Mouse (Mus musculus) cerebellum, postnatal 4 days (tissue): Measurements from ENCODE around the gene Srd5a1.
"Not testable (repeated sequence)": the region's sequence is repeated elsewhere in the genome, so short reads cannot be mapped to it uniquely, and the experiment has no call there.

Source experiments
- DNase-seq, 2 experiments: peaks; one replicate each; pipeline ENCODE4 v3.0.0; 2022; ENCODE audit warnings: low spot score in 2 of 2, mixed read lengths in 1 of 2

Srd5a1 gene

GRCm38 (mm10) chr13:69624510-69624909 lies 13.3 kb upstream of the Srd5a1 start:
- no peak for DNase-seq

- no peak for DNase-seq
These were observed 12.6 kb upstream of the Srd5a1 start for GRCm38 (mm10) chr13:69623843-69624242.

GRCm38 (mm10) chr13:69616716-69617115 lies 5.5 kb upstream of the Srd5a1 start:
- DNase-seq: no peak

GRCm38 (mm10) chr13:69612175-69612544 lies 918 bp upstream of the Srd5a1 start:
- no peak for DNase-seq

- DNase-seq: peak in 1 of 2 experiments; percentile 56
These were observed 368 bp downstream of the Srd5a1 start for GRCm38 (mm10) chr13:69610751-69611397.

DNA sequence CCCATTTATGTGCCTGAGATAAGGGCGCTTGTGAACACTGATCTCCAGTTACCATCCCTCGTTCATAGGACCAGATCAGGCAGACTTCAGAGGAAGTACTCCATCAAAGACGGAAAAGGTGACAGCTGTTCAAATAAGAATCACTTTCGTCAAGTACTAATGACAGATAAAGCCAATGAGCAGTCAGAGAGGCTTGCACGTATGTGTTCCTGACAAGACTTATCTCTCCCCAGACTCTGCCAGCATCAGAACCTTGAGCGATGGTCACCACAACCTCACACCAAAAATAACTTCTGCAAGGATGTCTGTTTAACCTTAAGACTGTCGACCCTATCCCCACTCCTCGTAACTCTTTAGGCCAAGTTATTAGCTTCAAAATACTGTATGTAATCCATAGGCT lies 2.5 kb downstream of the Srd5a1 start:
- DNase-seq: no peak

DNA sequence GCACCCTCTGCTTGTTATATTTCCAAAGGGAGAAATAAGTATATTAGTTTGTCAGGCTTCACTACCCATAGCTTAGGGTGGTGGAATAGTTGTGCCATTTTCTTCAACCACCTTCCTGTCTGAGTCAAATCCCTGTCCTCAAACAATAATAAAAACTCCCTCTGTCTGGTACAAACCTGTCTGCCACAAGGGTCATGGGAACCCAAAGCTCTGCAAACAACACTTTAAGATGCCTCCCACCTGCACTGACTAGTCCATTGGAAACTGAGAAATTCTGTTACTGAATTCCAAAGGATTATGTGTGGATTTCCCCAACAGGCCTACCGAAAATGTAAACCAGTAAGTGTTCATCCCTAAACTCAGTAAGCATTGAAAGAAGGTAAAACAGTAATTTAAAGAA lies 6.6 kb downstream of the Srd5a1 start:
- no peak for DNase-seq

DNA sequence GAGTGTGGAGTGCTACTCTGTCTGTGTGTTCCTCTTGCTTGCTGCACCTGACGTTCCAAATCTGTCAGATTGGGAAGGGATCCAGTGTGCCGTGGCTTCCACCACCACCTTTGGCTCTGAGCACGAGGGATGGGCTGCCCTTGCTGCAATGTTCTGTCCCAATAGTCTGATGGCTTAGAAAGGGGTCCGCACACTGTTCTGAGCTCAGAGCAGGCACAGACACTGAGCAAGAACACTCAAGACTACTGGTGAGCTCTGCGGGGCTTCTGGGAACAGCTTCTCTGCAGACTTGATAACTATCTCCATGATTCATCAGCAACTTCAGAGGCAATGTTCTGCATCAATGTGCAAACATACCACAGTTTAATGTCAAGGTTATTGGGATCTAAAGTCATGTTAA lies 9.9 kb downstream of the Srd5a1 start:
- DNase-seq: no peak

GRCm38 (mm10) chr13:69600863-69601262 lies 10.4 kb downstream of the Srd5a1 start:
- DNase-seq: not testable (repeated sequence)

GRCm38 (mm10) chr13:69598867-69599266 lies 12.4 kb downstream of the Srd5a1 start:
- DNase-seq: no peak

GRCm38 (mm10) chr13:69596515-69596914 lies 14.7 kb downstream of the Srd5a1 start:
- DNase-seq: no peak

DNA sequence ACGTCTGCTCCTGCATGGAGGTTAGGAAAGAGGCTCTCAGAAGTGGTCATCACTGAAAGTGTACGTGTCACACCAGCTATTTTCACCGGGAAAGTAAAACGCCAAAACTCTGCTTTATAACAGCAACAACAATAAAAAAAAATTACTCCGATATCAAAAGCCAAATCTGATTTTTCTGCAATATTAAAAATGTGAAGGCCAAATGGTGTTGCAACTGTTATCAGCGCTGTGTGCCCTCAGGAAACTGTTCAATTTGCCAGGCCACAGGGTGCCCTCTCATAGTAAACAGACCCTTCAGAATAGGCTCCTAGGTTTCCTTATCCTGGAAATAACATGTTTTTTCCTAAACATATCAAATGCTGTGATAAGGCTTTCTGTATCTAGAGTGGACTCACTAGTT lies 15.3 kb downstream of the Srd5a1 start:
- no peak for DNase-seq

DNA sequence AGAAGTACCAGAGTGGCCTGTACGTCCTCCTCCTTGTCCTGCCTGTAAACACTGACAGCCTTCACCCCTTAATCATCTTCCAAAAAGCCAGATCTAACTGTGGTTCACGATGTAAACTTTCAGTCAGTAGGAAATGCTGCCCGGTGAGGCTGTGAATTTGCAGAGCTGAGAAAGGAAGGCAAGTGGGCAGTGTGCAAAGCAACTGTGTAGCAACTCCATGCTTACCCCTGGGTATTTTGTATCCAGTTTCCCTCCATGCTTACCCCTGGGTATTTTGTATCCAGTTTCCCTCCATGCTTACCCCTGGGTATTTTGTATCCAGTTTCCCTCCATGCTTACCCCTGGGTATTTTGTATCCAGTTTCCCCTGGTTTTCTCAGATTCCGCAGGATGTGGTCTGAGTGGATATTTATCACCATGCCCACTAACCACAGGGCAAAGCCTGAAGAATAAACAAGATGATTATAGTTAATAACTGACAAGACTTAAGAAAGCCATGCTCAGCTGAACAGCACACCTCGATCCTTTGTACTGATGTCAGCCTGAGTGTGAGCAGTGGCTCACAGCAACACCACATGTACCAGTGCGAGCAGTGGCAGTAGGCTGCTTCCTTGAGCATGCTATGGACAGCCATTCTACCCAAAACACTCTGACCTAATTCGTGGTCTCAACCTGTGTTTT lies 16.5 kb downstream of the Srd5a1 start:
- no peak for DNase-seq

GRCm38 (mm10) chr13:69593453-69593852 lies 17.8 kb downstream of the Srd5a1 start:
- no peak for DNase-seq

DNA sequence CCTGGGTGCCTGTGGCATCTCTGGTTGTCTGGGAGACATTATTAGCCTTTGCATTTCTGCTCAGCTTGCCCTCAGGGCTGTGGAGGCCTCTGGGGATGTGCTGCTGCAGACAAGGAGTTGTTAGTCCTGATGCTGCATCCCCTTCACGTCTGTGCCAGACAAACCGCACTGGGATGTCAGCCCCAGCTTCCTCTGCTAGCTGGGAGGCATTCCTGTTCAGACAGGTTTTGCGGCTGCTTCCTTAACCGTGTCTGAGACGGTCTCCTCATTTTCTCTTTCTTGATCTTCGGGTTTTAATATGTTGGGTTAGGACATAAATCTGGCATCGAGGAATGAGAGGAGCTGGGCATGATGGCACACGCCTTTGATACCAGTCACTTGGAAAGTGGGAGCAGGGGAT lies 19.0 kb downstream of the Srd5a1 start:
- DNase-seq: no peak

DNA sequence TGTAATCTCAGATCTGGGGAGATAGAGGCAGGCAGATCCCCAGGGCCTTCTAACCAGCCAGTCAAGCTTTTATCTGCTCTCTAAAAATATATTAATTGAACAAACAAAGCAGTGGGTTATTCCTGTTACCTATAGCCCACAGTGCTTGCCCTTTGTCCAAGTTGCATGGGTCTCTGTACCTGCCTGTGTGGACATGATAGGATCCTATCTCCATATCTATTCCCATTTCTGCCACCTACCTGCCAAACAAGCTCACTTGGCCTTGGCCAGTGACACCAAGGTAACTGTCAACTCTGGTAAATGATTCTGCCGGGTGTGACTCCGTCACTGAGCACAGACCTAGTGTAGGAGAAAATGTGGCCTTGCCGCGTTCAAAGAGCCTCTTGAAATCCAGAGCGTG lies 19.9 kb downstream of the Srd5a1 start:
- no peak for DNase-seq

DNA sequence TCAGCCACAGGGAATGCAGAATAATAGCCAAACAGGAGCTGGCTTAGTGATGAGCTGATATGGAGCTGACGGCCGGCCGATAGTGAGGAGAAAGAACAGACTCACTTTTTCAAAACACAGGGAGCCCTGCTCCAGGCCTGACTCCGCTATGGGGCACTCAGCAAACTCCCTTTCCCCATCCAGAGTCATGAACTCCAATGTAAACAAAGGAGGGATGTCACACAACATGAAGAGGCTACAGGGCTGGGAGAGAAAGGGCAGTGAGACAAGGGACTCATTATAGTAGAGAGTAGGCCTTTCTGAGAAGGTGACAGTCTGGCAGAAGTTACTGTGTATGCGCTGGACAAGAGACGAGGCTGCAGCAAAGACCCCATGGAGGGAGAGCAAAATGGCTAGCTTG lies 23.0 kb downstream of the Srd5a1 start:
- DNase-seq: no peak

GRCm38 (mm10) chr13:69587849-69588248 lies 23.4 kb downstream of the Srd5a1 start:
- DNase-seq: no peak

DNA sequence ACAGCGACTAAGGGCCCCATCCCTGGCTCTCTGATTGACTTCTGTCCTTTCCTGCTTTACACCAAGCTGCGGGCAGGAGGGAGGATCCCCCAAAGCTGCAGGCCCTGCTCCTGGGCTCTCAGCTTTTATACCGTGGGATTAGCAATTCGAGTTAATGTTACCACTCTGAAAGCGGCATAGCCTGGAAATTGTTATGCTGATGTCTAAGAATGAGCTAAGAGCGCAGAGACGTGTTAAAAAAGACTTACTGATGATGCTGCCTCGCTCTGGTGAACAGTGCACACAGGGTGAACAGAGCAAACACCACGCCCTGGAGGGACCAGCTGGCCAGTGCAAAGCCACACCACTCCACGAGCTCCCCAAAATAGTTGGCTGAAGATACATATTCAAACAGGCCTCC lies 24.9 kb downstream of the Srd5a1 start:
- DNase-seq: no peak

DNA sequence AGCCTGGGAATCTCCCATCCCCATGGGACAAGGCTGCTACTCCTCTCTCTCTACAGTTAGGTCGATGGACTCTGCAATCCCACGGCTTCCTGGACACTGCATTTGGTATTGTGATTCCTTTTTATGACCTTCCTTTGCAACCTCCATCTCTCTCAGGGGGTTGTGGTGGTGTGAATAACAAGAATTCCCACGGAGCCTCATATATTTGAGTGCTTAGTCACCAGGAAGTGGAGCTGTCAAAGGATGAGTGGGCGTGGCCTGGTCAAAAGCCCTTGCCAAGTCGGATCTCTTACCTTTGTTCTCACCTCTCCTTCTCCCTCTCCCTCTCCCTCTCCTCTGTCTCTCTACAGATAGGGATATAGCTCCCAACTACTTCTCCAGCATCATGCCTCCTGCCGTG lies 25.4 kb downstream of the Srd5a1 start:
- no peak for DNase-seq

DNA sequence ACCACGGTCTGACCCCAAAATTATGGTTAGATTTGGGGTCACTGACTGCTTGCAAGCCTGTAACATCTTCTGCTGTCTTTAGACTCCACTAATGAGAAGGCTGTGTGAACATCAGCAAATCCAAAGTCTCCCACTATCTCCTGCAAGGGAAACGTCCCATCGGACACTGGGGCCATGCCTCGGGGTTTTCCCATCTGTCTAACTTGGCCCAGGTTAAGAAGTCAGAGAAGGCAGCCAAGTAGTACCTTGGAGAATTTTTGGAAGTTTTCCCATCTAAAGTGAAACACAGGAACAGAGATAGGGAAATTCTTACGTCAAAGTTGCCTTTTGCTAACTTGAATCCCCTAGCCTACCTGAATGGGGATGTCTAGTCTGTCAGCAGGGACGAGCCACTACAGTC lies 27.7 kb downstream of the Srd5a1 start:
- DNase-seq: no peak

GRCm38 (mm10) chr13:69582411-69582810 lies 28.8 kb downstream of the Srd5a1 start:
- no peak for DNase-seq

DNA sequence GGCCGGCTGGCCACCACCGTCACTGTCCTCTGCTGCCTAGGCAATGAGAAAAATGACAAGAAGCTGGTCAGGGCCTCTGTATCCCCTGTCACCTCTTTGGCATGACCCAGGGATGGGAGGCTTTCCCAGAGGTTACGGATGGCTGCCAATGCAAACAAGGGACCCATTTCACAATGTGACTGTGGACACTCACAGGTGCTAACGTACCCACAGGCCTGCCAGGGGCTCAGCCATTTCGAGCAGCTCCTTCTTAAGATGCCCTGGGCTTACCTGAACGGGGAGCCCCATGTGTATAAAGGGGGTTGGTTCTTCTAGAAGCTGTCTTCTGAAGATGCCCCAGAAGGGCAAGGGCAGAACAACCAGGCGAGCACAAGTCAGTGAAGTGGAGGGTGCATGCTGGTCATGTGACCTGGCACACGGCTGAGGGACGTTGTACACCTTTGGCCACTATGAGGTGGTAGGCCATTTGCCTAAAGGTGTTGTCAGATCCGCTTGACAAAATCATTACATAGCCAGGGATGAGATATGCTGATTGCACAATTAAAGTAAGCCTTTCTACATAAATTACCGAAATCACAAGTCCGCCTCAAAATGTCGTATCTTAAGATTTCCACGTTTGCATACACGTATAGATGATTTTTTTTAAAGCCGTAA lies 33.9 kb downstream of the Srd5a1 start:
- DNase-seq: no peak
